Mouse (Mus musculus): ENCODE data around the gene Tmc5. TPM values are rescaled to one million over a fixed set of nuclear protein-coding genes. Genes with fewer than 3 reads are reported as not detected.

Tmc5 gene
- not detected in 4 replicates for total RNA-seq (2023)

DNA sequence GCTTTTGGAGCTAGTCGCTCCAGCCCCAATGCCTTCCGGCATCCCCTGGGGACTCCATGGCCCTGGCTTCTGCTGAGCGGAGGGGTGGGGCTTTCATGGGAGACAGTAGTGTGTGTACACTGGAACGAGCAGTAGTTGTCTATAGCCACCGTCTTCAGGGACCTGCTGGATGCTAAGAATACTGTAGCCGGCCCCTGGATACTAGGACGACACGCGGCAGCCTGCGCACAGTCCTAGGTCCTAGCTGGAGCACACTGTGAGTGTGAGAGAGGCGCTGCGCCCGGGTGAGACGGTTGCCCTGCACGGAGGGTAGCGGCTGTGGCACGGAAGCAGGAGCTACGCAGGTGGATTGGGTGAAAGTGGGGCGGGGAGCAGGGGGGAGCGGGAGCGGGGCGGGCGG is at the start of gene Tmc5:
TSS of gene Tmc5 (plus strand) at position 97 of the 400 bp plus-strand sequence.

DNA sequence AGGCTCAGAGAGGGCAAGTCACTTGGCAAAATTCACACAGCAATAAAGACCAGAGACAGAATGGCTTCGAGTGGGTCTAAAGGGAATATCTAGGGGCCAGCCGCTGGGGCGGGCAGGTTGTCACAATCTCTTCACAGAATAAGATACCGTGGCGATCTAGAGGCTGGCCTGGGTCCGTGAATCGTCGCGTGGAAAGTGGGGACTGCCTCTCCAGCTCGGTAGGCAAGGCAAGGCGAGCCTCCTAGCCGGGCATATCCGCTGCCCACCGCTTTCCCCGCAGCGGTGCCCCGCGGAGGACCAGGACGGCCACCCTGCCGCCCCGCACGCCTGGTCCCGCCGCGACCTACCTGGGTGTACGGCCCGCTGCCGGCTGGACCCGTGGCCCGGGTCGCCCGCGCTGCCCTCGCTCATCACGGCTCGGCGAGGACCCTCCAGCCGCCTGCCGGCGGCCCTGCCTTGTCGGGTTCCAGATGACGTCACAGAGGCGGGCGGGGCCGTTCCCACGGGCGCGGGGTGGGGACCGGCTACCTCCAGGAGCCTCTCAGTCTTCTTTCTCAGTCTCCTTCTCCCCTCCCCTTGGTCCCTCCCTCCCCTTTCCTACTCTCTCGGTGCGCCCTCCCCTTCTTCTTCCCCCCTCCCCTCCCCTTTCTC is 12.7 kb upstream of the Tmc5 start, which contains the start of gene Tmc7:
TSS of gene Tmc7 (minus strand) at position 480 of the 651 bp plus-strand sequence.

DNA sequence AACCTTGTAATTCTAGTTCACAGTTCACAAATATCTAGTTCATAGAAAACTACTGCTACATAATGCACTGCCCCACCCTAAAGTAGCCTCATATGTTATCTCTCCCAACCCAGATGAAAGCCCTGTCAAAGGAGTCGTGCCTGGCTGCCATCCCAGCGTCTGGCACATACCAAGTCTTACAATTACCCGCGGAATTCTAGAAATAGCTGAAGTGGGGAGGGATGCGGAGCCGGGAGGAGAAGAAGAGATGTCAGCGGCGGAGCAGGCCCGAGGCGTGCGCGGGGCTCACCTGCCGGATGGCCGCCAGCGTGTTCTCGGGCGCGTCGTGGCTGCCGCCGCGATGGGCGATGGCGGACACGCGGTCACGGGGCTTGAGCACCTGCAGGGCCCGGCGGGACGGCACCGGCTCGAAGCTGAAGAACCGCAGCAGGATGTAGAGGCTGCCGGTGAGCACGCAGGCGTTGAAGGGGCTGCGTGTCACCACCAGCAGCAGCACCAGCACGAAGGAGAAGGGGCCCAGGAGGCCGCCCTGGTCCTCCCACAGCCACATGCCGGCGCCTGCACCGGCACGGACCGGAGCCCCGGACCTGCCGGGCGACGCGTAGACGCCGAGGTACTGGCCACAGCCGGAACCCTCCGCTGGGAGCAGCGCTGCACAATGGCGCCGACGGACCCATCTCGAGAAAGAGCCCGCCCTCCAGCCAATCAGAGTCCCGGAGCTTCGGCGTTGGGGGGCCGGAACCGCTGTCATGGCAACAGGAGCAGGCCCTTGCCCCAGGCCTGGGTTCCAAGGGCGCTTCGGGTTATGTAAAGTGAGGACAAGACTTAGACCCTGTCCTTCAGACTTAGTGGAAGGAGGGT is 108.2 kb downstream of the Tmc5 start, which contains the start of gene Gde1:
TSS of gene Gde1 (minus strand) at position 678 of the 861 bp plus-strand sequence.

DNA sequence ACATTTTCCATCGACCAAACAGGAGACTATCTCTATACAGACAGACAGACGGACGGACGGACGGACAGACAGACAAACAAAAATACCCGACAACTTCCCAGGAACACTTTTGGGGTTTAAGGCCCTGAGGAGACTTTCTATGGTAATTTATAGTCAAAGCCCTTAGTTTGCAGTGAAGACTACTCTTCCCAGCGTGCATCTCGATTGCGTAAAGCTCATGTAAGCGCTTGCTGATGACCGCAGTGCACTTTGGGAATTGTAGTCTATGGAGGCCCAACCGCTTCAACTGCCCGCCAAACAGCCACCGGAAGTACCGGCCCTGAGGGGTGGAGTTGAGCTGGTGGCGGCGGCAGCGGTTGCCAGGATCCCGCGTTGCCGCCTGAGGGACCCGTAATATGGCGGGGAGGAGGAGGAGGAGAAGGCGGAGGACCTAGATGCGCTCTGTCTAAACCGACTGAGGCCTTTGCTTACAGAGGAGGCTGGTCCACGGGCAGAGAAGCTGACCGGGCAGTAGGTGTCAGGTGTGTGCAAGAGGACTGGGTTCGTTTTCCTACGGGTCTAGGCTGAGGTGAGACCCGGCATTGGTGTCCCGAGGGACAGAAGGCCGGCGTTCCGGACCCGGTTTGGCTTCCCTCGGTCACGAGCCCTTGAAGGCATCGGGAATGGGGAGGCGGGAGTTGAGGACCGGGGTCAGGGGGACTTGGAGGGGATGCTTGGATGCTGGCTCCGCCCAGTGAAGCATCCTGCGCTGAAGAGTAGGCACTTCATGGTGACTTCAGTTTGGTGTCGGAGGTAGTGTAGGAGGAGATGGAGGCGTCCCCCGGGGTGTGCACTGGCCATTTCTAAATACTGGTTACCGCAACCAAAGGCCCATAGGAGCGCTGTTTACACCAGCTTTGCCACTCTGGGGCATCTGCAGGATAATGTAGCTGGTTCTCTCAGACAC is 115.4 kb downstream of the Tmc5 start, which contains the start of gene Ccp110:
TSS of gene Ccp110 (plus strand) at position 325 of the 946 bp plus-strand sequence.

Other genes with a start within 250 kb of the Tmc5 start
- gene Syt17, start 149.1 kb upstream of the Tmc5 start, total RNA-seq (2023) = not detected in 4 replicates
- 0.33 to 0.63 TPM (median 0.41 TPM) in 4 replicates for gene Itpripl2, start 105.3 kb upstream of the Tmc5 start, total RNA-seq (2023)
- gene Coq7, start 63.9 kb upstream of the Tmc5 start, total RNA-seq (2023) = 14.3 to 17.8 TPM (median 16.4 TPM) in 4 replicates
- gene Tmc7, start 12.6 kb upstream of the Tmc5 start, total RNA-seq (2023) = 0.15 to 1.1 TPM (median 0.70 TPM) in 4 replicates
- 34.8 to 38.9 TPM (median 37.2 TPM) in 4 replicates for gene Gde1, start 108.5 kb downstream of the Tmc5 start, total RNA-seq (2023)
- 6.3 to 9.3 TPM (median 8.0 TPM) in 4 replicates for gene Ccp110, start 115.3 kb downstream of the Tmc5 start, total RNA-seq (2023)
- gene Vps35l, start 142.9 kb downstream of the Tmc5 start, total RNA-seq (2023) = 63.6 to 69.4 TPM (median 67.1 TPM) in 4 replicates

Measured in B cell, adult 62 days (primary cell).